Comparison of ENCODE assay signal across 13 mouse cellular contexts in genomic region chr5:97959010-97959409, GRCm38 (mm10).
"Had no signal": no experiment of that assay in that cellular context is flagged by ENCODE, and none has a peak within 500 bp of the region (broad histone marks: within the 10 kb centered on the region; RNA-seq: fewer than 3 reads in every experiment).

No protein-coding gene starts in this region.

- DNase-seq: lung, adult 18-20 months; lung, embryonic 14.5 days; lung, postnatal 4 days; right cerebral cortex, postnatal 25 days; right cerebral cortex, postnatal 4 days; spleen, adult 18-20 months; thymus, adult 2 months; thymus, postnatal 25 days; thymus, postnatal 4 days had no signal

- H3K27ac ChIP-seq: midbrain, embryonic 13.5 days; midbrain, embryonic 15.5 days; neural tube, embryonic 12.5 days had no signal

- H3K4me1 ChIP-seq: megakaryocyte, embryonic 14.5 days; midbrain, embryonic 13.5 days; midbrain, embryonic 15.5 days; neural tube, embryonic 12.5 days had no signal

- H3K4me3 ChIP-seq: megakaryocyte, embryonic 14.5 days; midbrain, embryonic 13.5 days; midbrain, embryonic 15.5 days; neural tube, embryonic 12.5 days had no signal

- ATAC-seq: midbrain, embryonic 13.5 days; midbrain, embryonic 15.5 days had no signal
